Mouse (Mus musculus) thymus, adult 2 months (tissue): ENCODE results near the gene Ypel4. TPM values are rescaled to one million over a fixed set of nuclear protein-coding genes. Genes with fewer than 3 reads are reported as not detected.

Source experiments
- DNase-seq: peaks from one replicate; pipeline ENCODE4 v3.0.0; 2021
- H3K27ac ChIP-seq: fragments of 200-500 bp; 2 replicates; pipeline ENCODE4 v1.5.1; 2012; ENCODE audit warnings: low read length, control low read depth; ENCODE audit not compliant: control insufficient read depth, insufficient read depth
- H3K27me3 ChIP-seq: fragments of 200-500 bp; 2 replicates; pipeline ENCODE4 v1.6.1; 2012; ENCODE audit warnings: mild to moderate bottlenecking, low read length, moderate library complexity, mixed read lengths; ENCODE audit not compliant: control insufficient read depth, insufficient read depth
- H3K36me3 ChIP-seq: fragments of 200-500 bp; 2 replicates; pipeline ENCODE4 v1.6.1; 2012; ENCODE audit warnings: mild to moderate bottlenecking, low read length, moderate library complexity; ENCODE audit not compliant: control insufficient read depth, insufficient read depth
- H3K4me1 ChIP-seq: fragments of 200-500 bp; replicated peaks from 2 replicates; pipeline ENCODE4 v1.6.1; 2012; ENCODE audit warnings: low read length; ENCODE audit not compliant: control insufficient read depth, insufficient read depth
- H3K4me3 ChIP-seq: fragments of 200-500 bp; 2 replicates; pipeline ENCODE4 v1.5.1; 2012; ENCODE audit warnings: mild to moderate bottlenecking, low read length, control low read depth, moderate library complexity; ENCODE audit not compliant: control insufficient read depth, insufficient read depth
- CTCF ChIP-seq: fragments of 200-500 bp; IDR thresholded peaks from 2 replicates; pipeline ENCODE4 v1.5.1; 2012; ENCODE audit warnings: mild to moderate bottlenecking, control low read depth, low read length, moderate library complexity, borderline replicate concordance; ENCODE audit not compliant: control insufficient read depth, poor library complexity, insufficient read depth; ENCODE audit errors: extremely low read depth
- POLR2A ChIP-seq: fragments of 200-500 bp; IDR thresholded peaks from 2 replicates; pipeline ENCODE4 v1.6.1; 2012; ENCODE audit warnings: mild to moderate bottlenecking, low read length, control low read depth, moderate library complexity; ENCODE audit not compliant: control insufficient read depth, poor library complexity, insufficient read depth; ENCODE audit errors: extremely low read depth
- WGBS: fragments of 180-500 bp; shearing (Covaris S2); methylation state at CpG from one replicate; pipeline ENCODE4 v1.1.7; 2018; 5-methylcytosine and 5-hydroxymethylcytosine counted together
- polyA plus RNA-seq: library from polyadenylated mRNA; depleted of rRNA; stranded (reverse); fragments of >200 nt; gene quantifications from 2 replicates; pipeline ENCODE4 v1.2.3, GENCODE M21; 2012

Gene Ypel4
- polyA plus RNA-seq, 1 experiment, result 2.0 TPM

GRCm38 (mm10) chr2:84735346-84735920, 1.6 kb downstream of the Ypel4 start:
- Histone ChIP-seq H3K36me3 (no peaks in the 10 kb centered on the region), H3K4me3 (no peak overlapping the region), H3K4me1 (no peaks in the 10 kb centered on the region), H3K27me3 (peaks cover 16% of the 10 kb centered on the region; the same call in 1 of the 2 replicates), H3K27ac (no peak overlapping the region)
- WGBS, result 29% methylated on average over 7 of the region's 7 CpGs
- no peak for DNase-seq
- TF ChIP-seq CTCF, result no peak
- TF ChIP-seq POLR2A, result no peak

GRCm38 (mm10) chr2:84736312-84737161, 2.7 kb downstream of the Ypel4 start:
- H3K4me3 ChIP-seq, result no peak overlapping the region
- WGBS, result 25% methylated on average over 27 of the region's 27 CpGs
- DNase-seq, result no peak
- H3K4me1 ChIP-seq, result no peaks in the 10 kb centered on the region
- TF ChIP-seq CTCF, result no peak
- no peak for TF ChIP-seq POLR2A
- peaks cover 17% of the 10 kb centered on the region; the same call in 1 of the 2 replicates for H3K27me3 ChIP-seq
- H3K27ac ChIP-seq, result no peak overlapping the region
- no peaks in the 10 kb centered on the region for H3K36me3 ChIP-seq

- no peak overlapping the region for H3K4me3 ChIP-seq
- no peak overlapping the region for H3K27ac ChIP-seq
These were observed 3.6 kb downstream of the Ypel4 start for GRCm38 (mm10) chr2:84737451-84737925.

DNA sequence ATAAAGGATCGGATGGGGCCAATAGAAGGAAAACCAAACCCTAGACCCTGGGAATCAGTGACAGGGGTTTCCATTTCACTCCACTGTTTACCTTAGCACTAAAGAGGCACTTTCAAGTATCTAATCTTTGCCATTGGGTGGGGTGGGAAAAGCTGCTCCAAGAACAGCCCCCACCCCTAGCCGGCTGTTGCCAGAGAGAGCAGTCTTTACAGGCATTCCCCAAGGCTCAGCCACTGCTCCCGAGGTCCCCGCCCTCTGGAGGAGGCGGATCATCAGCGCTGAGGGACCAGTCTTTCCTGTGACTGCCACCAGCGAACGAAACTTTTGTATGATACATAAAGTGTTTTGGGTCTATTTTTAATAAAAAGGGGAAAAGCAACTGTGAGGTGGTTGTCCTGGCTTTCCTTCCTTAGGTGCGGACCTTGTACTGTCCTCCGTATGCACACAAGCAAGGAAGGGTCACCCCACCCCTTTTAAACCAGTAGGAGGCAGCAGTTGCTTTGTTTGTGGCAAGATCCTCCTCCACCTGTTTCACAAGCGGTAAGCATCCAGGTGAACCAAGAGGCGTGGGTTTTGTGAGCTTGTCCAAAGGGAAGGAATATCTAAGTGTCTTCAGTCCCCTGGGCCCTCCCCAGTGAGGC, 4.5 kb downstream of the Ypel4 start:
- no peaks in the 10 kb centered on the region for H3K36me3 ChIP-seq
- H3K4me3 ChIP-seq, result no peak overlapping the region
- 27% methylated on average over 12 of the region's 12 CpGs for WGBS
- no peak for TF ChIP-seq CTCF
- TF ChIP-seq POLR2A, result no peak
- H3K27ac ChIP-seq, result no peak overlapping the region
- no peak for DNase-seq
- peaks cover 18% of the 10 kb centered on the region; the same call in 1 of the 2 replicates for H3K27me3 ChIP-seq
- peaks cover 11% of the 10 kb centered on the region for H3K4me1 ChIP-seq

More at GRCm38 (mm10) chr2:84737451-84737925, 3.6 kb downstream of the Ypel4 start:
- TF ChIP-seq CTCF (no peak), POLR2A (no peak)
- peaks cover 17% of the 10 kb centered on the region; the same call in 1 of the 2 replicates for H3K27me3 ChIP-seq
- H3K36me3 ChIP-seq, result no peaks in the 10 kb centered on the region
- H3K4me1 ChIP-seq, result peaks cover 3% of the 10 kb centered on the region
- 38% methylated on average over 8 of the region's 8 CpGs for WGBS
- DNase-seq, result no peak

GRCm38 (mm10) chr2:84740608-84741333, 6.9 kb downstream of the Ypel4 start:
- WGBS, result 88% methylated on average over 15 of the region's 15 CpGs
- Histone ChIP-seq H3K4me3 (no peak overlapping the region), H3K36me3 (no peaks in the 10 kb centered on the region), H3K4me1 (peaks cover 17% of the 10 kb centered on the region), H3K27ac (no peak overlapping the region), H3K27me3 (peaks cover 26% of the 10 kb centered on the region)
- TF ChIP-seq POLR2A, result no peak
- no peak for TF ChIP-seq CTCF
- DNase-seq, result no peak
